Mouse (Mus musculus) adrenal gland, adult 10 weeks (tissue): ENCODE measurements around the gene Metap2. TPM values are rescaled to one million over a fixed set of nuclear protein-coding genes. Genes with fewer than 3 reads are reported as not detected.

Experiments
- polyA plus RNA-seq: library from polyadenylated mRNA; stranded (reverse); fragments of 350-450 nt; fragmentation: Illumina TruSeq; extraction: RNeasy Lipid Tissue Mini Kit (QIAGEN cat#74804); gene quantifications from one replicate; pipeline ENCODE4 v1.2.3, GENCODE M21; 2014; ENCODE audit warnings: low read depth, low replicate concordance

The Metap2 gene
- 473 TPM for polyA plus RNA-seq

DNA sequence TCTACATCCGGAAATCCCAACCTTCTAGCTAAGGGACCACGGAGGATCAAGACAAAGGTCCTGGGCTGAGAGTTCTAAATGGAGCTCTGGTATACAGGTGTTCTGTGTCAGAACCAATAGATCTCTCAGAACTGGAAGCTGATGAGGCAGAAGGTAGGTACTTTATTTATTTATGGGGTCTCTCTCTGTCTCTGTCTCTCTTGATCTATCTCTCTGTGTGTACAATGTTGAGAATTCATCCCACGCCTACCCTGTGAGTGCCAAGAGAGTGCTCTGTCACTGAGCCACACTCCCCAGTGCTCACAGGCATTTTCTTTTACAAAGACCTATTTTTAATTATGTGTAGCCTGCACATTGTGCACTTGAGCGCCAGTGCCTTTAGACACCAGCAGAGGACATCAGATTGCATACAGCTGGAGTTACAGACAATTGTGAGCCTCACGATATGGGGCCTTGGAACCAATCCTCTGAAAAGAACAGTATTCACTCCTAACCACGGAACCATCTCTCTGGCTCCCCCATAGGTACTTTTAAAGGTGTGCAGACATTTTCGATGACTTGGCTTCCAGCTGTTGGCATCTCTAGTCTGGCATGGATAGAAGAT lies at the start of gene Metap2:
TSS of gene Metap2 (minus strand) at position 51 of the 604 bp plus-strand sequence.

DNA sequence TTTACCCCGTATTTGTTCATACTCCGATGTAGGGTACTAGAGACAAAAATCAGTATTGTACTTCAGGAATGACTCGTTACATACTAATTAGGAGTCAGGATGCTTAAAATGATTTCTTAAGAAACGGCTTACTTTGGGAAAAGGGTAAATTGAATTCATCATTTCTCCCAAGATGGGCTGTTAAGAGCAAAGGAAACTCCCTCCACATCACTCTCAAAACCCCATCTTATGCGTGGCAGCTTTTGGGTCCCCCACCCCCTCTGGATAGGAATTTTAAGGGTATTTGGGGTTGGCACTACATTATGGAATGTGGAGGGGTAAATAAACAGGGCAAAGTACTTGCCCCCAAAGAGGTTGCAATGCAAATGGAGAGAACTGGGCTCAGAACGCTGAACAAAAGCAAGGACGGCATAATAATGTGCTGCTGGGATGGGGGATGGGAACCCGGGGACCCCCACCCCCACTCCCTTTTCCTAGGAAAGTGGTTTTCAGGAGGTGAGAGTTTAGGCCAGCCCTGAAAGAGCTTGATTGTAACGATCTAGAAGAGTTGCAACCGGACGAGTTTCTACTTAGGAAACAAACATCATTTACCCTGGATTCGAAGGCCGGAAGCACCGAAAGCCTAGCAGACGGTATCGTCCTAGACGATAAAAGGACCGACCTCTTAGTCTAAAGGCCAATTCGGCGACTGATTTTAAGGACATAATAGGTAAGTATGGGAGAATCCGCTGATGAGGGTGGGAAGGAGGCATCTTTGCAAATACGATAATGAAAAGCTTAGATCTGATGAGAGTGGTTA lies 65.8 kb downstream of the Metap2 start, which contains the start of gene Usp44:
TSS of gene Usp44 (plus strand) at position 625 of the 799 bp plus-strand sequence.

Other genes starting within 250 kb of the Metap2 start
- not detected for gene Usp44, start 65.5 kb downstream of the Metap2 start, polyA plus RNA-seq
- 8.0 TPM for gene Vezt, start 138.7 kb upstream of the Metap2 start, polyA plus RNA-seq
- gene Fgd6, start 138.9 kb upstream of the Metap2 start, polyA plus RNA-seq, result 4.8 TPM